Mouse (Mus musculus) brain, embryonic 14.5 days (tissue): Measurements from ENCODE around the gene Rhox2h.
"Not testable (repeated sequence)": the region's sequence is repeated elsewhere in the genome, so short reads cannot be mapped to it uniquely, and the experiment has no call there.

ENCODE experiments used
- CTCF ChIP-seq: fragments of 200-500 bp; IDR thresholded peaks from 2 replicates; pipeline ENCODE4 v1.5.1; 2012; ENCODE audit warnings: inconsistent platforms, mild to moderate bottlenecking, moderate library complexity, borderline replicate concordance; ENCODE audit not compliant: insufficient read depth, insufficient read length; ENCODE audit errors: extremely low read depth
- POLR2A ChIP-seq: fragments of 200-500 bp; IDR thresholded peaks from 2 replicates; pipeline ENCODE4 v1.6.1; 2012; ENCODE audit warnings: mild to moderate bottlenecking, inconsistent platforms, borderline replicate concordance; ENCODE audit not compliant: poor library complexity, insufficient read depth, insufficient read length, severe bottlenecking; ENCODE audit errors: extremely low read depth

GRCm38 (mm10) chrX:37643370-37643769 lies 29.7 kb downstream of the Rhox2h start, which contains the start of gene Rhox2g:
- not testable (repeated sequence) for TF ChIP-seq POLR2A, CTCF
